Mouse (Mus musculus) bone marrow, adult 2 months (tissue): ENCODE results near the gene Ankrd11.

ENCODE experiments used
- CTCF ChIP-seq: fragments of 200-500 bp; IDR thresholded peaks from 2 replicates; pipeline ENCODE4 v1.5.1; 2011; ENCODE audit warnings: low read length, control low read depth; ENCODE audit not compliant: control insufficient read depth, insufficient read depth
- POLR2A ChIP-seq: fragments of 200-500 bp; IDR thresholded peaks from 2 replicates; pipeline ENCODE4 v1.6.1; 2011; ENCODE audit warnings: low read depth, mild to moderate bottlenecking, control low read depth, low read length, borderline replicate concordance; ENCODE audit not compliant: control insufficient read depth

- TF ChIP-seq POLR2A (no peak), CTCF (no peak)
These were observed 188.7 kb downstream of the Ankrd11 start for GRCm38 (mm10) chr8:122853340-122853771.
